Mouse (Mus musculus): ENCODE results near the gene Dctn1. TPM values are rescaled to one million over a fixed set of nuclear protein-coding genes. Genes with fewer than 3 reads are reported as not detected.

Gene Dctn1
- total and polyA plus RNA-seq, 2 experiments from 2014 or later: 126 to 152 TPM

- H3K4me1 ChIP-seq (ENCODE audit: insufficient read depth): peaks cover 18% of the 10 kb centered on the region
These were observed 604 bp upstream of the Dctn1 start for GRCm38 (mm10) chr6:83165026-83165606.

GRCm38 (mm10) chr6:83166243-83166630 lies 517 bp downstream of the Dctn1 start:
- 1% methylated on average over 12 of the region's 12 CpGs for WGBS
- H3K9me3 ChIP-seq (ENCODE audit: low read length): no peaks in the 10 kb centered on the region
- H3K4me3 ChIP-seq (ENCODE audit: low read depth, low read length): peak overlapping the region; percentile 90
- peak overlapping the region; percentile 82 for H3K9ac ChIP-seq
- H3K4me1 ChIP-seq (ENCODE audit: insufficient read depth): peaks cover 19% of the 10 kb centered on the region
- H3K36me3 ChIP-seq (ENCODE audit: insufficient read depth): no peaks in the 10 kb centered on the region
- H3K27ac ChIP-seq (ENCODE audit: low read depth, low read length): peak overlapping the region; percentile 90
- DNase-seq (peak; percentile 73), ATAC-seq (peak; percentile 19)
- peaks cover 14% of the 10 kb centered on the region for H3K27me3 ChIP-seq (ENCODE audit: insufficient read depth, low read length)
- TF ChIP-seq CTCF (IDR thresholded peaks at IDR 0.05; ENCODE audit: low read depth): peak; percentile 32
- H3K4me2 ChIP-seq (ENCODE audit: low read depth): peak overlapping the region; percentile 65

More at GRCm38 (mm10) chr6:83165026-83165606, 604 bp upstream of the Dctn1 start:
- Histone ChIP-seq H3K4me2 (ENCODE audit: low read depth) (peak overlapping the region; percentile 65), H3K36me3 (ENCODE audit: insufficient read depth) (no peaks in the 10 kb centered on the region), H3K9ac (peak overlapping the region; percentile 82), H3K4me3 (ENCODE audit: low read depth, low read length) (peak overlapping the region; percentile 90), H3K27me3 (ENCODE audit: insufficient read depth, low read length) (peaks cover 22% of the 10 kb centered on the region), H3K9me3 (ENCODE audit: low read length) (no peaks in the 10 kb centered on the region), H3K27ac (ENCODE audit: low read depth, low read length) (peak overlapping the region; percentile 90; the same call in 1 of the 2 replicates)
- WGBS: 2% methylated on average over 6 of the region's 6 CpGs
- no peak for DNase-seq
- ATAC-seq: peak; percentile 25
- TF ChIP-seq CTCF (IDR thresholded peaks at IDR 0.05; ENCODE audit: low read depth): no peak

GRCm38 (mm10) chr6:83169872-83170271 lies 4.2 kb downstream of the Dctn1 start:
- WGBS: 80% methylated on average over 5 of the region's 5 CpGs
- H3K9me3 ChIP-seq (ENCODE audit: low read length): no peaks in the 10 kb centered on the region
- H3K9ac ChIP-seq: no peak overlapping the region
- no peak overlapping the region for H3K4me2 ChIP-seq (ENCODE audit: low read depth)
- no peak overlapping the region for H3K4me3 ChIP-seq (ENCODE audit: low read depth, low read length)
- no peak for TF ChIP-seq CTCF (IDR thresholded peaks at IDR 0.05; ENCODE audit: low read depth)
- no peak for ATAC-seq
- 0 out of 2 replicates have a peak overlapping the region, but pooled peaks have one; percentile 1 for H3K27ac ChIP-seq (ENCODE audit: low read depth, low read length)
- DNase-seq: no peak
- no peaks in the 10 kb centered on the region for H3K27me3 ChIP-seq (ENCODE audit: insufficient read depth, low read length)
- no peaks in the 10 kb centered on the region for H3K36me3 ChIP-seq (ENCODE audit: insufficient read depth)
- peaks cover 25% of the 10 kb centered on the region; the same call in 1 of the 2 replicates for H3K4me1 ChIP-seq (ENCODE audit: insufficient read depth)

GRCm38 (mm10) chr6:83171063-83171462 lies 5.3 kb downstream of the Dctn1 start:
- DNase-seq (no peak), ATAC-seq (no peak)
- Histone ChIP-seq H3K4me1 (ENCODE audit: insufficient read depth) (peaks cover 21% of the 10 kb centered on the region; the same call in 1 of the 2 replicates), H3K36me3 (ENCODE audit: insufficient read depth) (no peaks in the 10 kb centered on the region), H3K27ac (ENCODE audit: low read depth, low read length) (0 out of 2 replicates have a peak overlapping the region, but pooled peaks have one; percentile 81), H3K27me3 (ENCODE audit: insufficient read depth, low read length) (no peaks in the 10 kb centered on the region), H3K9me3 (ENCODE audit: low read length) (no peaks in the 10 kb centered on the region), H3K9ac (0 out of 2 replicates have a peak overlapping the region, but pooled peaks have one; percentile 39), H3K4me2 (ENCODE audit: low read depth) (peak overlapping the region; percentile 42), H3K4me3 (ENCODE audit: low read depth, low read length) (peak overlapping the region; percentile 25; the same call in 1 of the 2 replicates)
- 73% methylated on average over 5 of the region's 5 CpGs for WGBS
- TF ChIP-seq CTCF (IDR thresholded peaks at IDR 0.05; ENCODE audit: low read depth): no peak

DNA sequence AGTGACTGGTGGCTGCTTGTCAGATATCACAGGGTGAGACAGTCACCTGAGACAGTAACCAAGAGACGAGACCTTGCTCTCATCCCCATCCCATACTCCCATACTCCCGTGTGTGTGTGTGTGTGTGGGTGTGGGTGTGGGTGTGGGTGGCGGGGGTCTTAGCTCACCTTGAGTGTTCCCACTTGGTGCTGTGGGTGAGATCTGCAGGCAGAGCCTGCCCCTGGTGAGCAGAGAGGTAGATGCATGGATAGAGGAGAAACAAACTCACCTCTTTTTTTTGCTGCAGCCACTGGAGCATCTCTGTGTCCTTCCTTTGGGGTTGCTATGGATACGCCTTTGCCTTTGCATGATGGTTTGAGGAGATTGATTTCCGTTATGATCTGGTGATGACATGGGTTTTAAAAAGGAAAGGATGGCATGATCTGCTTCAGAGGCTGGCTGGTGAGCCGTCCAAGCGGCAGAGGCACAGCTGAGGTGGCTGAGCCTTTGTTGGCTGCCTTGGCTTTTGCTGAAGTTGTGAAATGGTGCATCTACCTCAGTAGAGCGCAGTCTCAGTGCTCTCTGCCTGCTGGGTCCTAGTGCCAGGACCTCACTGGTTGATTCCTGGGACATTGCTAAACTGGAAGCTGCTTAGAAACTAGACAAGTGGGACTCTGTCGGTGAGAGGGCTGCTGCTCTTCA lies 6.7 kb downstream of the Dctn1 start:
- H3K4me3 ChIP-seq (ENCODE audit: low read depth, low read length): peak overlapping the region; percentile 25
- ATAC-seq: peak; percentile 87
- no peaks in the 10 kb centered on the region for H3K27me3 ChIP-seq (ENCODE audit: insufficient read depth, low read length)
- H3K9ac ChIP-seq: peak overlapping the region; percentile 39
- no peak for TF ChIP-seq CTCF (IDR thresholded peaks at IDR 0.05; ENCODE audit: low read depth)
- WGBS: 46% methylated on average over 9 of the region's 9 CpGs
- peak; percentile 66 for DNase-seq
- H3K36me3 ChIP-seq (ENCODE audit: insufficient read depth): no peaks in the 10 kb centered on the region
- peak overlapping the region; percentile 81 for H3K27ac ChIP-seq (ENCODE audit: low read depth, low read length)
- H3K4me1 ChIP-seq (ENCODE audit: insufficient read depth): 0 out of 2 replicates have a peak, but pooled peaks cover 11% of the 10 kb centered on the region
- no peaks in the 10 kb centered on the region for H3K9me3 ChIP-seq (ENCODE audit: low read length)
- peak overlapping the region; percentile 42 for H3K4me2 ChIP-seq (ENCODE audit: low read depth)

GRCm38 (mm10) chr6:83175996-83176395 lies 10.3 kb downstream of the Dctn1 start:
- ATAC-seq (no peak), DNase-seq (no peak)
- Histone ChIP-seq H3K27ac (ENCODE audit: low read depth, low read length) (no peak overlapping the region), H3K27me3 (ENCODE audit: insufficient read depth, low read length) (no peaks in the 10 kb centered on the region), H3K4me1 (ENCODE audit: insufficient read depth) (peaks cover 9% of the 10 kb centered on the region; the same call in 1 of the 2 replicates), H3K9ac (no peak overlapping the region), H3K4me3 (ENCODE audit: low read depth, low read length) (no peak overlapping the region), H3K4me2 (ENCODE audit: low read depth) (no peak overlapping the region), H3K9me3 (ENCODE audit: low read length) (no peaks in the 10 kb centered on the region), H3K36me3 (ENCODE audit: insufficient read depth) (no peaks in the 10 kb centered on the region)
- WGBS: 73% methylated on average over 8 of the region's 8 CpGs
- TF ChIP-seq CTCF (IDR thresholded peaks at IDR 0.05; ENCODE audit: low read depth): no peak
